Mouse (Mus musculus): ENCODE results near the gene Gm3625.
A peak's percentile ranks its signal among the peaks of the same experiment; 100 is the strongest.

Gene Gm3625

DNA sequence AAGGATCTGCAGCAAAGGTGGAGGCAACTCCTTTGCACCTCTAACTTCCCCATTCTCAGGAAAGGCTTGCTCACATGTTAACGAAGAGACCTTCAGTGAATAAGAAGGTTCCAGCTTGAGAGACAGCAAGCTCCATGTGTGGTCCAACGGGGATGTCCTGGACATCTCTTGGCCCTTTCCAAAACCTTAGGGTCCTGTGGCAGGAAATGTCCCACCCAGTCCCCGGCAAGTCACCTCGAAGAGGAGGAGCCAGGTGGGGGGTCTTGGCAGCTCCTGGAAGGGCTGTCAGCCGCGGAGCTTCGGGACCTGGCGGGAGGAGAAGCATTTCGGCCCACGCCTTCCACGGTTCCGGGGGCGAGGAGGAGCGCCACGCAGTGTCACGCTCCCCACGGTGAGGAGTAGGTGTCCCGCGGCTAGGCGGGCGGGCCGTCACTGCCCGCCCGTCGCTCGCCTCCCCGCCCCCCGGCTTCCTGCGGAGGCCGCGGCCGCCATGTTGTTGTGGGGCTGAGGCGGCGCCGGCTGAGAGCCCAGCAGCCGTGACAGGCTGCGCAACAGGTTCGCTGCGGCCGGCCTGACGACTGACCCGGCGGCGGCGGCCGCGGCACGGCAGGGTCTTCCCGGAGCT, at the start of gene Gm3625, which contains the start of gene Itsn2:
Gene Gm3625, minus strand, starts transcription at position 387 of the 625 bp plus-strand sequence.
Gene Itsn2, plus strand, starts transcription at position 98 of the 625 bp plus-strand sequence.
- peak; percentile 23 to 66 for DNase-seq (ENCODE audit: low spot score in 2 of 2)

DNA sequence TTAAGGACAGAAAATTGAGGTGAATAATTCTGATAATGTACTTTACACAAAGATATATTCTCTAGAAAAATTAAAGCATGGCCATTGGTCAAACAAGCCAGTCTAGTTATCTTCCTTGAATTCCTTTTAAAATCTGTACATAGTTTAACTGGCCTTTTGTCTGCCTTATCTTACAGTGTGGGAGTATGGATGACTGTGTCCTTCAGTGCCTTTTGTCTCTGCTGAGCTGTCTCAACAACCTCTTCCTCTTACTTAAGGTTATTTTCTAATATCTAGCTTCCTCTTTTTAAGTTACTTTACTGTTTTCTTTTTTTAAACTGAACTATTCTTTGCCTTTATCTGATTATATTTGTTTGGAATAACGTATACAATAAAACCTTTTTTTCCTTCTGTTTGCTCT, 48.0 kb upstream of the Gm3625 start:
- no peak for DNase-seq (ENCODE audit: low spot score in 2 of 2)

GRCm38 (mm10) chr12:4638438-4638837, 45.7 kb upstream of the Gm3625 start:
- no peak for DNase-seq (ENCODE audit: low spot score in 2 of 2)

DNA sequence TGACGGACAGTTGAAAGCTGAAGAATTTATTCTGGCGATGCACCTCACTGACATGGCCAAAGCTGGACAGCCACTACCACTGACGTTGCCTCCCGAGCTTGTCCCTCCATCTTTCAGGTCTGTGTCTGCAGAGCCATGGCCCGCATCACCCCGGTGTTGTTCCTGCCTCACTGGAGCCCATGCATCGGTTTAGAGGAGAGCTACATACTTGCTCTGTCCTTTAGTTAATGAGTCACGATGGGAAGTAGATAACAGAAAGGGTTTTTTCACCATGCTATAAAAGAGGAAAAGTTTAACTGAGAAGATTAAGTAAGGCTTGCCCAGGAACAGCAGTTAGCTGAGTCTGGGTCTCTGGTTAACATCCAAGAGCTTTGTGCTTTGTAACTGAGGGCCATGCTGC, 40.2 kb upstream of the Gm3625 start:
- no peak for DNase-seq (ENCODE audit: low spot score in 2 of 2)

GRCm38 (mm10) chr12:4624201-4624600, 31.5 kb upstream of the Gm3625 start:
- no peak for DNase-seq (ENCODE audit: low spot score in 2 of 2)

DNA sequence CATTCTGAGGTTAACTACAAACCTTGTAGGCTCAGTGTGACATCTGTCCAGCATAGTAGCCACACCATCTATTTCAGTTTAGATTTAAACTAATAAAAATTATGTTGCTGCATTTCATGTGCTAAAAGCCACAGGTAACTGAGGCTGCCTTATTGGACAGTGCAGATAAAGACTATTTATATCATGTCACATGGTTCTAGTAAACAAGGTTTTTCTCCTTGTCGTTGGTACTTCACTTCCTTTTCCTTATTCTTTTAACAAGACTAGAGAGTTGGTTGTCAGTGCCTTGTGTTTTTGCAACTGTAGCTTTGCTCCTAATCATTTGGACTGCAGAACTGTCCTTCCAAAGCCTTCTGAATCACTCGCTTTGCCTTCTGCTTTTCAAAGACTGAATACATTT, 22.0 kb upstream of the Gm3625 start:
- DNase-seq (ENCODE audit: low spot score in 2 of 2), result no peak

DNA sequence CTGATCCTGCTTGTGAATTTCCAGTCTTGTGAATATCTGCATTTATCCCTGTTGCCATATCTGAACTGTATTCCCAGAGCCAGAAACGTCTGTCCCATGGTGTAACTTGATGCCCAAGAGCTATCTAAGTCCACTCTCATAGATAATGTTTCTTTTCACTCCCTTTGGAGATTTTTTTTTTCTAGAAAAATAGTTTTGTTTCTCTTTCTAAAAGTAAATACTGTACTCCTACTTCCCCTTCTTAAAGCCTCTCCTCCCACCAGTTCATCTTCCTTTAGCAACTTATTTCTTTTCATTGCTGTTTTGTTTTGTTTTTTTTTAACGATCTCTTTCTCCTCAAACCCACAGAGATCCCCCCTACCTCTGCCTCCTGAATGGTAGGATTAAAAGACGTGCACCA, 13.9 kb upstream of the Gm3625 start:
- no peak for DNase-seq (ENCODE audit: low spot score in 2 of 2)

DNA sequence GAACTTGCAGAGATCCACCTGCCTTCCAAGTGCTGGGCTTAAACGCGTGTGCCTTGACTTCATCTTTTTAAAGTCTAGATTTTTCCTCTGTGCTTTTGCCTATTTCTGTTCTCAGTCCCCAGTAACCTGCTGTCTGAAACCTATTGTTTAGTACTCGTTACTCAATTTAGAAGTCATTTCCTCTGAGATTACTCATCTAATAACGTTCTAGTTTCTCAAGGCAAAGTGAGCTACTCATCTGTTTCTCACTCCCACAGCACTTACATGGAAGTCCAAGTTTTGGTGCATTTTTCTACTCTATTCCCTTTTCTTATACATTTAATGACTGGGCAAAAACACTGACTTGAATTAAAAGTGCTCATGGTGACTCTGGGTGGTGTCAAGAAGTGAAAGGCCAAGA, 7.0 kb upstream of the Gm3625 start:
- no peak for DNase-seq (ENCODE audit: low spot score in 2 of 2)

GRCm38 (mm10) chr12:4598666-4599428, 6.1 kb upstream of the Gm3625 start:
- no peak for DNase-seq (ENCODE audit: low spot score in 2 of 2)

- DNase-seq (ENCODE audit: low spot score in 2 of 2), result no peak
Measured at GRCm38 (mm10) chr12:4595055-4595454, 2.3 kb upstream of the Gm3625 start.

DNA sequence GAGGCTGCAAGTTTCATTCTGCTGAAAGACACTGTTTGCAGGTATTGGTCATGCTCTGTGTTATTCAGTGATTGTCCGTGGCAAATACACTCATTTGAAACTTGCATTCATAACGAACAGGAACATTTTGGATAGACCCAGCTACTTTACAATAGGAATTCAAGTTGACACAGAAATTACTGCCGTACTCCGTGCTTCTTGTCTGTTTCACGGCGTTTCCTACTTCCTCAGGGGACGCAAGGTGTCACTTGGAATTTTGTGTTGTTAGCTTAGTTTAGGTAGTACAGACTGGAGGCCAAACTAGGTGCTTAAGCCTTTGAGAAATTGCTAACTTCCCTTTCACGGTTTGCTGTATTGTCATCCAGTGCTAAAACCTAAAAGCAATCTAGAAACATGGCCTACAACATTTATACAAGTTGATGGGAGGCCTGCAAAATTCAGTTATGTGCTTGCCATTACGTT, 1.2 kb upstream of the Gm3625 start:
- no peak for DNase-seq (ENCODE audit: low spot score in 2 of 2)

DNA sequence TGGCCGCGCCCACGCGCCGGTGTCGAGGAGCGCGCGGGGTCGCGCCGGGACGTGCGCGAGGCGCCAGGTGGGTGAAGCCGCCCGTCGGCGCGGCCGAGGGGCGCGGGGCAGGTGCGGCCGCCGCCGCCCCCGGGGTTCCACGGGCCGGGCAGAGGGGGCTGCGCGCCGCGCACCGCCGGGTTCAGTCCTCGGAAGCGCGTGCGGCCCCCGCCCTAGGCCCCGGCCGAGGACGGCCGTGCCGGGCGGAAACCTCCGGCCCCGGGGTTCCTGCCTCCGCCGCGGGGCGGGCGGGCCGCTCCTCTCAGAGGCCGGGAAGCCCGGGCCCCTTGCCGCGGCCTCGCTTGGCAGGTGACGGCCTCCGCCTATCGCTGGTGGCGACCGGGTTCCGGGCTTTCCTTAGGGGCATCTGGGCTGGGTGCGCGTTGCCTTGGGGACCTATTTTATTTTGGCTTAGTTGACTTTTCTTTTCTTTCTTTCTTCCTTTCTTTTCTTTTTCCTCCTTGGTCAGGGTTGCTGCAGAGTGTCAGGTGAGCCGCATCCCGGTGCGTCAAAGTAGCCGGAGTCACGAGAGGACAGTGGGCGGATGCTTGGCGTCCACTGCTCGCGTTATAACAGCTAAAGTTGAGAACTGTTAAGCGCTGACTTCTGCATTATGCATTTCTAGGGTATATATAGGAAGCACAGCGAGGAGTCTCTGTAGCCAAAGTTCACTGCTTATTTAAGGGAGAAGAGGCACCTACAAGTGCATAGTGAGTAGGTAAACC, 621 bp upstream of the Gm3625 start:
- DNase-seq (ENCODE audit: low spot score in 2 of 2), result peak in 1 of 2 experiments; percentile 32

- DNase-seq (ENCODE audit: low spot score in 2 of 2), result no peak
Measured at GRCm38 (mm10) chr12:4592025-4592424, 702 bp downstream of the Gm3625 start.

GRCm38 (mm10) chr12:4588603-4589002, 4.1 kb downstream of the Gm3625 start:
- DNase-seq (ENCODE audit: low spot score in 2 of 2), result no peak

DNA sequence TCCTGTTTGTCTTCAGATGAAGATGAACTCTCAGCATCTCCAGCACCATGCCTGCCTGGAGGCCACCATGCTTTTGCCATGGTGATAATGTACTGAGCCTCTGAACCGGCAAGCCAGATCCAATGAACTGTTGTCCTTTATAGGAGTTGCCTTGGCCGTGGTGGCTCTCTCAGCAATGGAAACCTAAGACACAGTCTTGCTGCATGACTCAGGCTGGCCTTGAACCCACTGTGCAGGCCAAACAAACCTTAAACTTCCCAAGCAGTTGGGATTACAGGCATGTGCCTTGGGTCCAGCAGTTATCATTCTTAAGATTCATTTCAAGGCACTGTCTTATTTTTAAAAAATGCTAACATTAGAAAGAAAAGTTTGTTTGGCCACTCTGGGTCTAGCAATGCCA, 4.9 kb downstream of the Gm3625 start:
- DNase-seq (ENCODE audit: low spot score in 2 of 2), result no peak

DNA sequence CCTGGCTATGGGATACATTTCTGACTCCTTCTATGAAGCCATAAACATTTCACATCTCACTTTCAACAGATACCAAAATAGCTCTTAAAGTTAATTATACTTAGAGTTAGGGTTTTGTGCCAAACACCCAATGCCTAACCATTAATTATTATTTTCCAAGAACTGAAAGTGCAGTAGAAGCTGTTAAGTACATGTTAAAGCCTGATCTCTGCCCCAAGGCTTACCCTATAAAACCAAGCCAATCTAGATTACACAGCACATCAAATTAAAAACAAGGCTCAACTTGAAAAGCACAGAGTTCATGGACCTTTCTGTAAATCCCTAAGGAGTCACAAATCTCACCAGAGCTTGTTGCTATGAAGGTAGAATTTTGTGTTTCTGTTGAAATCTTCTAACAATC, 10.4 kb downstream of the Gm3625 start:
- DNase-seq (ENCODE audit: low spot score in 2 of 2), result no peak

DNA sequence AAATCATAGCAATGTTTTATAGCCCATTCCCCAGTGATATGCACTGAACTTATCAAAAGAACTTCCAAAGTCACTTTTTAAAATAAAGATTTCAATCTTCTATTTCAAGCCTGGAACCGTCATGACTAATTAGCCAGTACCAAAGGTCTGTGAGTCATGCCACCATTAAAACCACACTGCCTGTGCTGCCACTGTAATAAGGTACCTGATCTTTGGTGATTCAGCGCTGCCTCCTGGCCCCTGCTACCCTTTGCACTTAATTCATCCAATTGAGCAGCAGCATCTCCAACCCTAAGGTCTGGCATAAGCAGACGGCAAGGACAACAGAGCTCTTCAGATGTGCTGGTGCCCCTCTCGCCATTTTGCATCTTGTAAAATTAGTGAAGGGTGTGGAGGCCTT, 18.7 kb downstream of the Gm3625 start:
- no peak for DNase-seq (ENCODE audit: low spot score in 2 of 2)

DNA sequence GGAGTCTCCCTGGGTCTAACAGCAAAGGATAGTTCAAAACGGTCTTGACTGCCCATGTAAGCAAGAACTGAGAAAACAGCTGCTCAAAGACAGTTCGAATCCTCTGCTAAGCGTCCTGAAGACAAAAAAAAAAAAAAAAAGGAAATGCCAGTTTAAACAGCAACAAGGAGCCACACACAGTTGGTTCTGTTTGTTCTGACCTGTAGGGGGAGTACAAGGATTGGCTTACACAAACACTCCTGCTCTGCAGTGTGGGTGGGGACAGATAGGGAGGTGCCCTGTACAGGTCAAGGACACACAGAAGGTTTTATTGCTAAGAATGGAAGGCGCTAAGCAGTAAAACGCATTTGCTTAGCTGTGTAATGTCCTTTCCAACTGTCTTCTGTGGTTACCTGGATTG, 20.9 kb downstream of the Gm3625 start:
- no peak for DNase-seq (ENCODE audit: low spot score in 2 of 2)

DNA sequence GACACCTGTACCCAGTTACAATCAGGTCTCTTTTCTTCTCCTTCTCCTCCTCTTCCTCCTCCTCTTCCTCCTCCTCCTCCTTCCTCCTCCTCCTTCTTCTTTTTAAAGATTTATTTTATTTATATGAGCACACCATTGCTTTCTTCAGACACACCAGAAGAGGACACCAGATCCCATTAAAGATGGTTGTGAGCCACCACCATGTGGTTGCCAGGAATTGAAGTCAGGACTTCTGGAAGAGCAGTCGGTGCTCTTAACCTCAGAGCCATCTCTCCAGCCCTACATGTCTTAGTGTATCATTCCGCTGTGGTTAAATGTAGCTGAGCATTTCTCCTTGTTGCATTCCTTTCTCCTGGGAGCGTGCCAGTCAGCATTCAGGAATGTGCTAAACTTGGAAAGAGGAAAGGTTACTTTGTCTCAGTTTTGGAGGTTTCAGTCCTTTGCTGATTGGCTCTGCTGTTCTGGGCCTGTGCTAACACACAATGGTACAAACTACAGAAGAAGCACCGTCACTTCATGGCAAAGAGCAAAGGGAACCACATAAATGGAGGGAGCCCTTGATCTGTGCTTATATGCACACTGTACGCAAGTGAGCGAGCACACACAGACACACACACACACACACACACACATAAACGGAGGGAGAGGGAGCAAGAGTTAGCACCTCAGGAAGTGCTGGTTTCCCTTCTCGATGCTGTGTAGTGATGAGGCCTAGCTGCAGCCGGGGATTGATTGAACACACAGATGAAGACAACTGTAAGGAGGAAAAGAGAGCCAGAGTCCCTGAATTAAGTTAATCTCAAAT, 34.0 kb downstream of the Gm3625 start:
- no peak for DNase-seq (ENCODE audit: low spot score in 2 of 2)

- no peak for DNase-seq (ENCODE audit: low spot score in 2 of 2)
Measured at GRCm38 (mm10) chr12:4558013-4558412, 34.7 kb downstream of the Gm3625 start.

DNA sequence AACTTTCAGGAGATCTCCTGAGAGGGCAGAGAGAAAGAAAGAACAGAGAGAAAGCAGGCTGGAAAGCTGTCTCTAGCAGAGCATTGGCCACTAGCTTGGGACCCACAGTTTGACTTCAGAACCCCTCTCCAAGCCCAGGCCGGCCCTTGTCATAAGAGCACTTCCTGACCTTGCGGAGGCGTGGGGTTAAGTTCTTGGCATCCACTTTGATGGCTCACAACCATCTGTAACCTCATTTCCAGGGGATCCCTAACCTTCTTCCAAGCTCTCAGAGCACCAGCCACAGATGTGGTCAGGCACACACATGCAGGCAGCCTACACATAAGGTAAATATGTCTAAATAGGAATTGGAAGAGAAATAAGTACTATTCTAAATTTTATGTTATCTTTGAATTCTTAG, 35.3 kb downstream of the Gm3625 start:
- no peak for DNase-seq (ENCODE audit: low spot score in 2 of 2)

DNA sequence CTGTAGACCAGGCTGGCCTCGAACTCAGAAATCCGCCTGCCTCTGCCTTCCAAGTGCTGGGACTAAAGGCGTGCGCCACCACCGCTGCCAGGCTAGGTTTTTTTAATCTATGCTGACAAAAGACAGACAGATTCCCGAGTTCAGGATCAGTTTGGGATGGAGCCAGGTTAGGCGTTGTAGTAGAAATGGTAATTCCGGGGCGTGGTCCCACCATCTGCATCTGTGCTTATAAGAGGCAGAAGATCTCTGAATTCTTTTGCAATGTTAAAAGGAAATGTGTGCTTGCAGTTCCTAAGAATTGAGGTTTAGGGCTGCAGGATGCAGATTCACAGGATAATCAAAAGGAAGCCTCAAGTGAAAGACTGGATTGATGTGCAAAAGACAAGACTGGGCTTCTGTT, 35.8 kb downstream of the Gm3625 start:
- no peak for DNase-seq (ENCODE audit: low spot score in 2 of 2)
